Mouse (Mus musculus): ENCODE data around the gene Tprn.

GRCm38 (mm10) chr2:25304657-25305541 is 42.5 kb downstream of the Tprn start:
- TF ChIP-seq MAFK (IDR thresholded peaks at IDR 0.05; ENCODE audit: insufficient read depth, low read depth, low read length) = no peak
- TF ChIP-seq ZNF384 (IDR thresholded peaks at IDR 0.05; ENCODE audit: low read depth, low read length) = no peak
- no peak for TF ChIP-seq ZC3H11A (IDR thresholded peaks at IDR 0.05; ENCODE audit: borderline replicate concordance, low read depth, low read length)
- TF ChIP-seq CHD2 (IDR thresholded peaks at IDR 0.05; ENCODE audit: low read depth, low read length) = no peak
- no peak for TF ChIP-seq HCFC1 (IDR thresholded peaks at IDR 0.05; ENCODE audit: borderline replicate concordance, insufficient read depth, low read length)

All from ES-E14 (cell line).